ENCODE assay signal across 15 mouse cellular contexts in the genomic region with DNA sequence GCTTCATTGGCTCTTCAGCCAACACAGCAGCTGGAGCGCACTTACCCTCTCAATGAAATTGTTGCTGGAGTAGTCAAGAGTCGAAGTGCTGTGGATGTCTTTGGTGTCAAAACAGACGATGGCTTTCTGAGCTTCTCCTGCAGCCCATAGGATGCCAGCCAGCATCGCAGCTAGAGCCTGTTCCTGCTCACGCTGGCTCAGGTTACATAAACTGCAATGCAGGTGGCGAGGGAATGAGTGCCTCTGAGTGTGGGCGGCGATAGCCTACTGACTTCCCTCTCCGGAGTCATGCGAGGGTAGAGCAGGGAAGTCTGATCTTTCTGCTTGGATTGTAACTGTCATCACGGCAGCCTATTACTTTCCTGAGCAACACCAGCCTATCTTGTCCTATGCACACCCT. TPM values are rescaled to one million over a fixed set of nuclear protein-coding genes. Genes with fewer than 3 reads are reported as not detected.
DNase-seq lines count a peak whose midpoint lies in the region; ATAC-seq and TF ChIP-seq lines count a peak whose summit lies in the region.
"Had no signal": no experiment of that assay in that cellular context is flagged by ENCODE, and none has a peak within 500 bp of the region (broad histone marks: within the 10 kb centered on the region; RNA-seq: fewer than 3 reads in every experiment).

No protein-coding gene starts in this region.

- H3K4me2 ChIP-seq in embryonic facial prominence, embryonic 14.5 days (ENCODE audit: low read depth, low read length): no peak overlapping the region
- H3K4me2 ChIP-seq: neural tube, embryonic 13.5 days had no signal

- peak; percentile 29 for DNase-seq in embryo, embryonic 11 days
- DNase-seq in embryo, embryonic 10.5 days (ENCODE audit: low spot score): no peak
- no peak for DNase-seq in layer of hippocampus, adult 2 months (ENCODE audit: low spot score in 2 of 2)
- DNase-seq in layer of hippocampus, postnatal 25 days (ENCODE audit: extremely low spot score in 1 of 2, low spot score in 1 of 2): no peak
- DNase-seq in cerebellum, adult 11-12 months: peak; percentile 89
- DNase-seq in embryonic facial prominence, embryonic 14.5 days (ENCODE audit: low spot score): peak; percentile 30
- no peak for DNase-seq in testis, postnatal 14 days (ENCODE audit: low spot score)
- no peak for DNase-seq in layer of hippocampus, postnatal 36 days

- H3K4me1 ChIP-seq in embryonic facial prominence, embryonic 14.5 days (ENCODE audit: control insufficient read depth, insufficient read depth, low read length): peaks cover 8% of the 10 kb centered on the region
- H3K4me1 ChIP-seq: neural tube, embryonic 13.5 days had no signal

- no peaks in the 10 kb centered on the region for H3K36me3 ChIP-seq in embryonic facial prominence, embryonic 14.5 days (ENCODE audit: control insufficient read depth, insufficient read depth, low read length)
- H3K36me3 ChIP-seq: G1E; midbrain, embryonic 10.5 days; neural tube, embryonic 13.5 days had no signal

- no peak overlapping the region; the same call in 1 of the 2 replicates for H3K4me3 ChIP-seq in layer of hippocampus, adult 2 months
- no peak overlapping the region for H3K4me3 ChIP-seq in embryonic facial prominence, embryonic 14.5 days (ENCODE audit: low read depth, low read length)
- H3K4me3 ChIP-seq: midbrain, embryonic 10.5 days; neural tube, embryonic 13.5 days had no signal

- ATAC-seq in embryonic facial prominence, embryonic 14.5 days (ENCODE audit: low read depth): no peak; the same call in 1 of the 2 replicates
- ATAC-seq: inflammation-experienced regulatory T-cells, adult 6 months had no signal

- H3K27ac ChIP-seq in layer of hippocampus, adult 2 months: 0 out of 2 replicates have a peak overlapping the region, but pooled peaks have one; percentile 36
- H3K27ac ChIP-seq in embryonic facial prominence, embryonic 14.5 days (replicated peaks; ENCODE audit: low read depth, low read length): no peak overlapping the region
- H3K27ac ChIP-seq: midbrain, embryonic 10.5 days; neural tube, embryonic 13.5 days; stomach, postnatal 0 days had no signal

- 27% methylated on average over 11 of the region's 11 CpGs for WGBS in embryonic facial prominence, embryonic 14.5 days

- TF ChIP-seq CTCF in layer of hippocampus, adult 2 months (conservative IDR thresholded peaks at IDR 0.05): no peak

- H3K9ac ChIP-seq in embryonic facial prominence, embryonic 14.5 days (ENCODE audit: low read depth, low read length): no peak overlapping the region
- H3K9ac ChIP-seq: neural tube, embryonic 13.5 days had no signal

- no peaks in the 10 kb centered on the region for H3K9me3 ChIP-seq in embryonic facial prominence, embryonic 14.5 days (ENCODE audit: control insufficient read depth, low read length)
- H3K9me3 ChIP-seq: G1E; midbrain, embryonic 10.5 days; neural tube, embryonic 13.5 days had no signal

- no peaks in the 10 kb centered on the region for H3K27me3 ChIP-seq in embryonic facial prominence, embryonic 14.5 days (replicated peaks; ENCODE audit: control insufficient read depth, insufficient read depth, low read length)
- H3K27me3 ChIP-seq: neural tube, embryonic 13.5 days had no signal

RNA-seq across cellular contexts. Expression of a gene that starts 11.8 kb away (rescaled TPM):
- total RNA-seq in layer of hippocampus, adult 2 months (2021): 1 to 10 TPM; 1.5 to 2.2 TPM
- 1 to 10 TPM; 1.4 to 1.5 TPM for total RNA-seq in layer of hippocampus, postnatal 25 days (2021)
- polyA plus RNA-seq in embryonic facial prominence, embryonic 14.5 days (2014; fragmentation: Nextera tagmentation; extraction: Ambion mirVana): 0.19 and 0.20 TPM in 2 replicates
- 1 to 10 TPM; 1.3 to 1.4 TPM for total RNA-seq in layer of hippocampus, postnatal 36 days (2021)
- total RNA-seq: gastrocnemius, adult 8-10 months had no signal
- polyA plus RNA-seq: G1E; inflammation-experienced regulatory T-cells, adult 6 months; midbrain, embryonic 10.5 days; neural tube, embryonic 13.5 days; small intestine, adult 2 months; stomach, postnatal 0 days had no signal

Comparison
In these comparisons a context has a peak if more than half of its experiments do, and no peak if none do; other contexts are left out.
1. DNase-seq: peak in embryo, embryonic 11 days (single experiment), cerebellum, adult 11-12 months (single experiment) and embryonic facial prominence, embryonic 14.5 days (single experiment); none in embryo, embryonic 10.5 days (single experiment), layer of hippocampus, adult 2 months (0 of 2), layer of hippocampus, postnatal 25 days (0 of 2), testis, postnatal 14 days (single experiment) and layer of hippocampus, postnatal 36 days (0 of 2).